Mouse (Mus musculus): ENCODE measurements at regions not wholly inside any gene's neighbourhood (a gene's known extent, or its start where the extent isn't known, plus 50 kb on each side); places are given as distances from the start of the nearest gene placed in this dataset.

GRCm38 (mm10) chr13:34421644-34422043, 76.7 kb upstream of the Slc22a23 start:
- H3K27me3 ChIP-seq (ENCODE audit: control insufficient read depth, insufficient read depth, low read length), result no peaks in the 10 kb centered on the region
- H3K4me1 ChIP-seq (ENCODE audit: control insufficient read depth, insufficient read depth, low read length), result no peaks in the 10 kb centered on the region
- 48% methylated on average over 3 of the region's 3 CpGs for WGBS
- H3K27ac ChIP-seq (ENCODE audit: insufficient read depth, low read length), result no peak overlapping the region
- no peak for DNase-seq
- no peak overlapping the region for H3K4me3 ChIP-seq (replicated peaks; ENCODE audit: insufficient read depth, low read depth, low read length)
- no peak for TF ChIP-seq POLR2A (IDR thresholded peaks at IDR 0.05; ENCODE audit: borderline replicate concordance, insufficient read depth, low read length)
- TF ChIP-seq CTCF (IDR thresholded peaks at IDR 0.05; ENCODE audit: borderline replicate concordance, insufficient read depth, low read depth, low read length), result no peak

GRCm38 (mm10) chr13:34420341-34421156, 75.6 kb upstream of the Slc22a23 start:
- Histone ChIP-seq H3K4me3 (replicated peaks; ENCODE audit: insufficient read depth, low read depth, low read length) (no peak overlapping the region), H3K27me3 (ENCODE audit: control insufficient read depth, insufficient read depth, low read length) (no peaks in the 10 kb centered on the region), H3K4me1 (ENCODE audit: control insufficient read depth, insufficient read depth, low read length) (no peaks in the 10 kb centered on the region), H3K27ac (ENCODE audit: insufficient read depth, low read length) (no peak overlapping the region)
- no peak for TF ChIP-seq CTCF (IDR thresholded peaks at IDR 0.05; ENCODE audit: borderline replicate concordance, insufficient read depth, low read depth, low read length)
- TF ChIP-seq POLR2A (IDR thresholded peaks at IDR 0.05; ENCODE audit: borderline replicate concordance, insufficient read depth, low read length), result no peak
- no peak for DNase-seq
- 80% methylated on average over 8 of the region's 8 CpGs for WGBS

DNA sequence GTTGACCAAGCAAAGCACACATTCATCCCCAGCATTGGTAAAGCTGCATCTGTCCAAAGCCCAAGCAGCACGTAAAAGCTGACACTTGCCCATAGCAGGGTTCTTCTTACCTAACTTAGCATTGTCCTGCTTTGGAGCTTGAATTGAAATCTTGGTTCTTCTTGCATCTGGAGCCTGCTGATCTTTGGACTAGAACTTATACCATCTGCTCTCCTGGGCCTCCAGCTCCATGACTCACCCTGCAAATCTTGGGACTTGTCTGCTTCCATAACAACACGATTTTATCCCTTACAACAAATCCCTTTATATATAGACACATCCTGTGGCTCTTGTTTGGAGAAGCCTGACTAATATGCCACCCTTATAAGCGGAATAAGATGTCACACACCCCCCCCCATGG, 74.1 kb upstream of the Slc22a23 start:
- WGBS, result 78% methylated on average over 3 of the region's 3 CpGs
- TF ChIP-seq CTCF (IDR thresholded peaks at IDR 0.05; ENCODE audit: borderline replicate concordance, insufficient read depth, low read depth, low read length) (no peak), POLR2A (IDR thresholded peaks at IDR 0.05; ENCODE audit: borderline replicate concordance, insufficient read depth, low read length) (no peak)
- Histone ChIP-seq H3K4me1 (ENCODE audit: control insufficient read depth, insufficient read depth, low read length) (no peaks in the 10 kb centered on the region), H3K27ac (ENCODE audit: insufficient read depth, low read length) (no peak overlapping the region), H3K27me3 (ENCODE audit: control insufficient read depth, insufficient read depth, low read length) (no peaks in the 10 kb centered on the region), H3K4me3 (replicated peaks; ENCODE audit: insufficient read depth, low read depth, low read length) (no peak overlapping the region)
- no peak for DNase-seq

GRCm38 (mm10) chr13:34416603-34417002, 71.6 kb upstream of the Slc22a23 start:
- TF ChIP-seq POLR2A (IDR thresholded peaks at IDR 0.05; ENCODE audit: borderline replicate concordance, insufficient read depth, low read length), result no peak
- no peak for TF ChIP-seq CTCF (IDR thresholded peaks at IDR 0.05; ENCODE audit: borderline replicate concordance, insufficient read depth, low read depth, low read length)
- Histone ChIP-seq H3K4me1 (ENCODE audit: control insufficient read depth, insufficient read depth, low read length) (no peaks in the 10 kb centered on the region), H3K4me3 (replicated peaks; ENCODE audit: insufficient read depth, low read depth, low read length) (no peak overlapping the region), H3K27ac (ENCODE audit: insufficient read depth, low read length) (no peak overlapping the region), H3K27me3 (ENCODE audit: control insufficient read depth, insufficient read depth, low read length) (no peaks in the 10 kb centered on the region)
- 22% methylated on average over 2 of the region's 2 CpGs for WGBS
- no peak for DNase-seq

DNA sequence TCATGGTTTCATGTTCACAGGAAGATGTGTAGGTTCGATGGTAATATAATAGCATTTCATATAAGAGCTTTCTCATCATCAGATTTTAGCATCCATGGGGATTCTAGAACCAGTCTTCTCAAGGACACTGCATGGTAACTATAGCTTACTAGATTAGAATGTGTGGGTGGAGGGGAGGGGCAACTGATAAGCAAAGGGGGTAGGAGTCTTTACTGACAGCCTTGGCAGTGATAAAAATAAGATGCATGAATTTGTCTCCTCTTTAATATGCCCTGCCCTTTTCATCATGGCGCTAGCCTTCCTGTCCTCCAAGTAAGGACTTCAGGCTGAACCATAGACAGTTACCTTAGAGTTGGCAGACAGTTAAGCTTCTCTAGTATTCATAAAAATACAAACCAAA, 69.6 kb upstream of the Slc22a23 start:
- no peak for DNase-seq
- no peak for TF ChIP-seq POLR2A (IDR thresholded peaks at IDR 0.05; ENCODE audit: borderline replicate concordance, insufficient read depth, low read length)
- TF ChIP-seq CTCF (IDR thresholded peaks at IDR 0.05; ENCODE audit: borderline replicate concordance, insufficient read depth, low read depth, low read length), result no peak
- H3K27me3 ChIP-seq (ENCODE audit: control insufficient read depth, insufficient read depth, low read length), result no peaks in the 10 kb centered on the region
- no peak overlapping the region for H3K4me3 ChIP-seq (replicated peaks; ENCODE audit: insufficient read depth, low read depth, low read length)
- H3K27ac ChIP-seq (ENCODE audit: insufficient read depth, low read length), result no peak overlapping the region
- no peaks in the 10 kb centered on the region for H3K4me1 ChIP-seq (ENCODE audit: control insufficient read depth, insufficient read depth, low read length)
- WGBS, result 97% methylated on average over 2 of the region's 2 CpGs

GRCm38 (mm10) chr13:34408669-34409055, 63.7 kb upstream of the Slc22a23 start:
- Histone ChIP-seq H3K4me3 (replicated peaks; ENCODE audit: insufficient read depth, low read depth, low read length) (no peak overlapping the region), H3K4me1 (ENCODE audit: control insufficient read depth, insufficient read depth, low read length) (no peaks in the 10 kb centered on the region), H3K27ac (ENCODE audit: insufficient read depth, low read length) (no peak overlapping the region), H3K27me3 (ENCODE audit: control insufficient read depth, insufficient read depth, low read length) (no peaks in the 10 kb centered on the region)
- DNase-seq, result no peak
- 32% methylated on average over 2 of the region's 2 CpGs for WGBS
- TF ChIP-seq CTCF (IDR thresholded peaks at IDR 0.05; ENCODE audit: borderline replicate concordance, insufficient read depth, low read depth, low read length) (no peak), POLR2A (IDR thresholded peaks at IDR 0.05; ENCODE audit: borderline replicate concordance, insufficient read depth, low read length) (no peak)

DNA sequence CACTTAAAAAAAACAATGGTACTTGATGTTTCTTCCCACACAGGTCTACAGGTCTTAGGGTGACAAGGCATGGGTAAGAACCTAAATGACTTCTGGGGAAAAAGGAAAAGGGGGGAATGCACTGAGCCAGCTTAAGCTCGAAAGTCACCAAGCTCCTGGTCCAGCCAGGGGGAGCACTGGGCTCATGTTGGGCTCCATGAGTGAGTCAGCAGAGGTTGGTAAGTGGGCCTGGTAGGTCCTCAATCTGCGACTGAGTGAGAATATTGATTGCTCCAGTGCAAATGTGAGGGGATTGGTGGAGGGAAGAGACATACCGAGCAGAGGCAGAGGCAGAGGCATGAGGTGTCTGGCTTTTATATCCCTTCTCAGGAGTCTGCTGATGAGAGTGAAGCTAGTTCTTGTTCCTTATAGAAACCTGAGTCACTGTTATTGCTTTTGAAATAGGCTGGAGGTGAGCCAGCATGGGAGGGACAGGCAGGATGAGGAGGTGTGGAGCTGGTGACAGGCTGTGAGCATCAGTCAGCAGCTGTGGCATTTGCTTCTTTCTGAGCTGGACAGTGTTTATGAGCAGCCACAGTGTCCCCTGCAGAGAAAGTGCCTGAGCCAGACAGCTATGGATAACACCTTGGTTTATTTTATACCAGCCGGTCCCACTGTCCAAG, 63.2 kb upstream of the Slc22a23 start:
- TF ChIP-seq POLR2A (IDR thresholded peaks at IDR 0.05; ENCODE audit: borderline replicate concordance, insufficient read depth, low read length) (no peak), CTCF (IDR thresholded peaks at IDR 0.05; ENCODE audit: borderline replicate concordance, insufficient read depth, low read depth, low read length) (no peak)
- 56% methylated on average over 4 of the region's 4 CpGs for WGBS
- H3K4me1 ChIP-seq (ENCODE audit: control insufficient read depth, insufficient read depth, low read length), result no peaks in the 10 kb centered on the region
- H3K4me3 ChIP-seq (replicated peaks; ENCODE audit: insufficient read depth, low read depth, low read length), result no peak overlapping the region
- no peak overlapping the region for H3K27ac ChIP-seq (ENCODE audit: insufficient read depth, low read length)
- DNase-seq, result no peak
- no peaks in the 10 kb centered on the region for H3K27me3 ChIP-seq (ENCODE audit: control insufficient read depth, insufficient read depth, low read length)

DNA sequence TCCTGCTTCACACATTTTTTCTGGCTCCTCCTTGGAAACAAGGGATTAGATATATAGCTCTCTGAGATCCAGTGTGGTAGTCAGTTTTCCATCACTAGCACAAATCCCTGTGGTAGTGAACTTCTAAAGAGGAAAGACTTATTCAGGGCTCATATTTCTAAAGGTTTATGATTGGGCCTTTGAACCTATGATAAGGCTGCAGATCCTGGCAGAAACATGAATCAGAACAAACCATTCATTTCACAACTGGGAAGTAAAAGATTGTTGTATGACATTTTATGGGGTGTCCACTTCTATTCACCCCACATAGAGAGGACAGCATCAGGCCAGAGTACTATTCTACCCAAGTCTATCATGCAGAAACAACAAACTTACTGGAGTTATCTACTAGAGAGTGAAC, 61.3 kb upstream of the Slc22a23 start:
- no peaks in the 10 kb centered on the region for H3K4me1 ChIP-seq (ENCODE audit: control insufficient read depth, insufficient read depth, low read length)
- H3K27ac ChIP-seq (ENCODE audit: insufficient read depth, low read length), result no peak overlapping the region
- no peak for DNase-seq
- H3K4me3 ChIP-seq (replicated peaks; ENCODE audit: insufficient read depth, low read depth, low read length), result no peak overlapping the region
- no peaks in the 10 kb centered on the region for H3K27me3 ChIP-seq (ENCODE audit: control insufficient read depth, insufficient read depth, low read length)
- TF ChIP-seq POLR2A (IDR thresholded peaks at IDR 0.05; ENCODE audit: borderline replicate concordance, insufficient read depth, low read length) (no peak), CTCF (IDR thresholded peaks at IDR 0.05; ENCODE audit: borderline replicate concordance, insufficient read depth, low read depth, low read length) (no peak)

Measured in cerebellum, adult 2 months (tissue).